Comparison of ENCODE assay signal across 28 mouse cellular contexts in genomic region chr6:23106373-23106772, GRCm38 (mm10). TPM values are rescaled to one million over a fixed set of nuclear protein-coding genes. Genes with fewer than 3 reads are reported as not detected.
DNase-seq lines count a peak whose midpoint lies in the region; ATAC-seq and TF ChIP-seq lines count a peak whose summit lies in the region.
"Had no signal": no experiment of that assay in that cellular context is flagged by ENCODE, and none has a peak within 500 bp of the region (broad histone marks: within the 10 kb centered on the region; RNA-seq: fewer than 3 reads in every experiment).

No protein-coding gene starts in this region.

- no peak for TF ChIP-seq CTCF in lung, embryonic 14.5 days (IDR thresholded peaks at IDR 0.05; ENCODE audit: low read depth)

- H3K9me3 ChIP-seq in lung, embryonic 14.5 days (ENCODE audit: low read depth, low read length) = no peaks in the 10 kb centered on the region
- no peaks in the 10 kb centered on the region for H3K9me3 ChIP-seq in lung, embryonic 16.5 days (ENCODE audit: control insufficient read depth, low read length)
- H3K9me3 ChIP-seq: embryonic facial prominence, embryonic 13.5 days; embryonic facial prominence, embryonic 15.5 days; forebrain, embryonic 13.5 days; forebrain, embryonic 15.5 days; G1E had no signal

- DNase-seq in lung, embryonic 14.5 days = peak; percentile 82
- no peak for DNase-seq in lung, adult 18-20 months
- no peak for DNase-seq in lung, postnatal 4 days
- peak; percentile 9 for DNase-seq in lung, postnatal 36 days
- DNase-seq in lung, postnatal 25 days (ENCODE audit: low spot score) = no peak
- DNase-seq in retina, postnatal 1 day = no peak
- DNase-seq: adrenal gland, adult 8-10 months; adrenal gland, postnatal 14 days; adrenal gland, postnatal 36 days; B cell, adult 2 months; cerebellum, adult 11 months; cerebellum, adult 18-20 months; cerebellum, adult 8-10 months; cerebellum, adult 9-11 months; cerebellum, postnatal 14 days; cerebellum, postnatal 36 days; embryo, embryonic 11 days had no signal

- H3K27ac ChIP-seq in lung, embryonic 14.5 days (ENCODE audit: low read depth) = no peak overlapping the region
- no peak overlapping the region for H3K27ac ChIP-seq in lung, embryonic 16.5 days (ENCODE audit: low read length)
- H3K27ac ChIP-seq: embryonic facial prominence, embryonic 13.5 days; embryonic facial prominence, embryonic 15.5 days; forebrain, embryonic 13.5 days; forebrain, embryonic 15.5 days had no signal

- no peaks in the 10 kb centered on the region for H3K4me1 ChIP-seq in lung, embryonic 14.5 days (ENCODE audit: insufficient read depth)
- H3K4me1 ChIP-seq in lung, embryonic 16.5 days (replicated peaks; ENCODE audit: control insufficient read depth, insufficient read depth, low read length) = no peaks in the 10 kb centered on the region; the same call in 1 of the 2 replicates
- H3K4me1 ChIP-seq: embryonic facial prominence, embryonic 13.5 days; embryonic facial prominence, embryonic 15.5 days; forebrain, embryonic 13.5 days; forebrain, embryonic 15.5 days had no signal

- no peak overlapping the region for H3K4me2 ChIP-seq in lung, embryonic 14.5 days
- H3K4me2 ChIP-seq in lung, embryonic 16.5 days (ENCODE audit: low read depth, low read length) = no peak overlapping the region
- H3K4me2 ChIP-seq: embryonic facial prominence, embryonic 13.5 days; embryonic facial prominence, embryonic 15.5 days; forebrain, embryonic 13.5 days; forebrain, embryonic 15.5 days had no signal

- ATAC-seq in lung, embryonic 14.5 days (ENCODE audit: insufficient read depth) = peak; percentile 64
- peak; percentile 76 for ATAC-seq in lung, embryonic 16.5 days (ENCODE audit: low read depth)
- ATAC-seq: activated CD4-positive, CD25-positive, alpha-beta regulatory T cell, adult 4 months; CD4-positive, CD25-positive, alpha-beta regulatory T cell, adult 4 months; forebrain, embryonic 13.5 days; forebrain, embryonic 15.5 days; Patski had no signal

- WGBS in lung, embryonic 14.5 days = 37% methylated on average over 4 of the region's 4 CpGs
- 29% methylated on average over 4 of the region's 4 CpGs for WGBS in lung, embryonic 16.5 days

- H3K9ac ChIP-seq in lung, embryonic 14.5 days = no peak overlapping the region
- H3K9ac ChIP-seq in lung, embryonic 16.5 days (ENCODE audit: low read length) = no peak overlapping the region
- H3K9ac ChIP-seq: embryonic facial prominence, embryonic 13.5 days; embryonic facial prominence, embryonic 15.5 days; forebrain, embryonic 13.5 days; forebrain, embryonic 15.5 days had no signal

- H3K4me3 ChIP-seq in lung, embryonic 14.5 days (ENCODE audit: low read depth, low read length) = no peak overlapping the region
- no peak overlapping the region for H3K4me3 ChIP-seq in lung, embryonic 16.5 days (ENCODE audit: low read length)
- H3K4me3 ChIP-seq: embryonic facial prominence, embryonic 13.5 days; embryonic facial prominence, embryonic 15.5 days; erythroblast, embryonic 14.5 days; forebrain, embryonic 13.5 days; forebrain, embryonic 15.5 days had no signal

- no peaks in the 10 kb centered on the region for H3K27me3 ChIP-seq in lung, embryonic 14.5 days (ENCODE audit: insufficient read depth, low read length)
- no peaks in the 10 kb centered on the region for H3K27me3 ChIP-seq in lung, embryonic 16.5 days (ENCODE audit: control insufficient read depth, insufficient read depth, low read depth, low read length)
- H3K27me3 ChIP-seq: CH12.LX; embryonic facial prominence, embryonic 13.5 days; embryonic facial prominence, embryonic 15.5 days; forebrain, embryonic 13.5 days; forebrain, embryonic 15.5 days; Patski had no signal

- no peaks in the 10 kb centered on the region for H3K36me3 ChIP-seq in lung, embryonic 14.5 days (ENCODE audit: insufficient read depth)
- H3K36me3 ChIP-seq in lung, embryonic 16.5 days (ENCODE audit: control insufficient read depth, insufficient read depth, low read length) = no peaks in the 10 kb centered on the region
- H3K36me3 ChIP-seq: embryonic facial prominence, embryonic 13.5 days; embryonic facial prominence, embryonic 15.5 days; forebrain, embryonic 15.5 days; G1E had no signal

RNA-seq across cellular contexts. Expression of gene Aass, which starts 26.4 kb away (rescaled TPM):
- polyA plus RNA-seq in lung, embryonic 14.5 days (2014; fragmentation: Nextera tagmentation; extraction: Ambion mirVana) = 3.1 and 3.6 TPM in 2 replicates
- polyA plus RNA-seq in lung, embryonic 16.5 days (2015; fragmentation: Nextera tagmentation; extraction: Ambion mirVana) = 4.2 and 4.4 TPM in 2 replicates
- polyA plus RNA-seq: activated CD4-positive, CD25-positive, alpha-beta regulatory T cell, adult 4 months; CD4-positive, CD25-positive, alpha-beta regulatory T cell, adult 4 months; erythroblast, embryonic 14.5 days; G1E; Patski had no signal

Comparison
In these comparisons a context has a peak if more than half of its experiments do, and no peak if none do; other contexts are left out.
1. DNase-seq: peak in lung, embryonic 14.5 days (single experiment) and lung, postnatal 36 days (single experiment); none in lung, adult 18-20 months (0 of 2), lung, postnatal 4 days (0 of 2), lung, postnatal 25 days (single experiment) and retina, postnatal 1 day (single experiment).